Mouse (Mus musculus): Measurements from ENCODE around the gene Vwa3b.
A peak's percentile ranks its signal among the peaks of the same experiment; 100 is the strongest.
"Not testable (repeated sequence)": the region's sequence is repeated elsewhere in the genome, so short reads cannot be mapped to it uniquely, and the experiment has no call there.

Vwa3b gene

GRCm38 (mm10) chr1:37025962-37026686 lies at the start of gene Vwa3b:
Gene Vwa3b (plus strand): TSS chr1:37026596.
- DNase-seq, result no peak

GRCm38 (mm10) chr1:36976770-36977169 lies 49.6 kb upstream of the Vwa3b start:
- no peak for DNase-seq

GRCm38 (mm10) chr1:36982191-36982961 lies 44.0 kb upstream of the Vwa3b start:
- no peak for DNase-seq

- no peak for DNase-seq
These were observed 42.6 kb upstream of the Vwa3b start for GRCm38 (mm10) chr1:36983754-36984153.

- DNase-seq, result no peak
These were observed 42.0 kb upstream of the Vwa3b start for GRCm38 (mm10) chr1:36984406-36984805.

- DNase-seq, result no peak
These were observed 40.5 kb upstream of the Vwa3b start for GRCm38 (mm10) chr1:36985896-36986295.

- DNase-seq, result no peak
These were observed 39.8 kb upstream of the Vwa3b start for GRCm38 (mm10) chr1:36986396-36987160.

GRCm38 (mm10) chr1:36987172-36988148 lies 38.9 kb upstream of the Vwa3b start:
- no peak for DNase-seq

- DNase-seq, result no peak
These were observed 38.2 kb upstream of the Vwa3b start for GRCm38 (mm10) chr1:36988161-36988560.

GRCm38 (mm10) chr1:36988561-36988960 lies 37.8 kb upstream of the Vwa3b start:
- no peak for DNase-seq

- no peak for DNase-seq
These were observed 32.1 kb upstream of the Vwa3b start for GRCm38 (mm10) chr1:36994296-36994695.

GRCm38 (mm10) chr1:36995760-36996159 lies 30.6 kb upstream of the Vwa3b start:
- no peak for DNase-seq

- DNase-seq, result peak; percentile 67
These were observed 29.7 kb upstream of the Vwa3b start for GRCm38 (mm10) chr1:36996561-36997213.

GRCm38 (mm10) chr1:37000307-37000706 lies 26.1 kb upstream of the Vwa3b start:
- DNase-seq, result no peak

GRCm38 (mm10) chr1:37001636-37002315 lies 24.6 kb upstream of the Vwa3b start:
- no peak for DNase-seq

GRCm38 (mm10) chr1:37002316-37003008 lies 23.9 kb upstream of the Vwa3b start:
- no peak for DNase-seq

- no peak for DNase-seq
These were observed 21.9 kb upstream of the Vwa3b start for GRCm38 (mm10) chr1:37004533-37004932.

GRCm38 (mm10) chr1:37005036-37005435 lies 21.4 kb upstream of the Vwa3b start:
- DNase-seq, result no peak

GRCm38 (mm10) chr1:37006529-37006928 lies 19.9 kb upstream of the Vwa3b start:
- DNase-seq, result not testable (repeated sequence)

GRCm38 (mm10) chr1:37009880-37010279 lies 16.5 kb upstream of the Vwa3b start:
- DNase-seq, result no peak
